Mouse (Mus musculus) embryonic facial prominence, embryonic 11.5 days (tissue): ENCODE measurements around the gene Plk1. TPM values are rescaled to one million over a fixed set of nuclear protein-coding genes. Genes with fewer than 3 reads are reported as not detected.

Experiments
- ATAC-seq: fragments of 200-750 bp; cut with Nextera tagmentation; replicated peaks from 2 replicates; pipeline ENCODE4 v1.8.0; 2017; ENCODE audit warnings: low read depth; ENCODE audit not compliant: insufficient number of reproducible peaks, low FRiP score, low TSS enrichment
- DNase-seq: peaks from one replicate; pipeline ENCODE4 v3.0.0-alpha.2; 2015; ENCODE audit warnings: low spot score
- H3K27ac ChIP-seq: fragments of 300-500 bp; sonication (generic); replicated peaks from 2 replicates; pipeline ENCODE4 v1.5.1; 2014; ENCODE audit warnings: mild to moderate bottlenecking, low read depth, low read length, control low read depth
- H3K27me3 ChIP-seq: fragments of 300-500 bp; sonication (generic); 2 replicates; pipeline ENCODE4 v1.6.1; 2014; ENCODE audit warnings: mild to moderate bottlenecking, low read length, moderate library complexity, mixed read lengths; ENCODE audit not compliant: control insufficient read depth, insufficient read depth
- H3K36me3 ChIP-seq: fragments of 300-500 bp; sonication (generic); replicated peaks from 2 replicates; pipeline ENCODE4 v1.6.1; 2014; ENCODE audit warnings: low read depth, mild to moderate bottlenecking, low read length, moderate library complexity, mixed read lengths; ENCODE audit not compliant: control insufficient read depth, insufficient read depth
- H3K4me1 ChIP-seq: fragments of 300-500 bp; sonication (generic); 2 replicates; pipeline ENCODE4 v1.6.1; 2014; ENCODE audit warnings: low read length, mixed read lengths; ENCODE audit not compliant: control insufficient read depth, insufficient read depth
- H3K4me2 ChIP-seq: fragments of 300-500 bp; sonication (generic); 2 replicates; pipeline ENCODE4 v1.6.1; 2014; ENCODE audit warnings: low read depth, mild to moderate bottlenecking, control low read depth, low read length, moderate library complexity
- H3K4me3 ChIP-seq: fragments of 300-500 bp; sonication (generic); 2 replicates; pipeline ENCODE4 v1.5.1; 2014; ENCODE audit warnings: low read depth, low read length, control low read depth
- H3K9ac ChIP-seq: fragments of 300-500 bp; sonication (generic); replicated peaks from 2 replicates; pipeline ENCODE4 v1.6.1; 2014; ENCODE audit warnings: mild to moderate bottlenecking, control low read depth, low read length
- H3K9me3 ChIP-seq: fragments of 300-500 bp; sonication (generic); replicated peaks from 2 replicates; pipeline ENCODE4 v1.6.1; 2016; ENCODE audit warnings: mild to moderate bottlenecking, low read length, inconsistent platforms, mixed read lengths; ENCODE audit not compliant: control insufficient read depth
- WGBS: fragments of 180-500 bp; shearing (Covaris S2); extraction: QIAGEN DNeasy Blood & Tissue Kit; methylation state at CpG from one replicate; pipeline ENCODE4 v1.1.7; 2014; 5-methylcytosine and 5-hydroxymethylcytosine counted together
- polyA plus RNA-seq: library from polyadenylated mRNA; unstranded; fragments of >200 nt; fragmentation: Nextera tagmentation; extraction: Ambion mirVana; gene quantifications from 2 replicates; pipeline ENCODE4 v1.2.1, GENCODE M21; 2014

Plk1 gene
- polyA plus RNA-seq, 1 experiment from 2014 or later: 119 TPM

- DNase-seq (no peak), ATAC-seq (no peak)
- Histone ChIP-seq H3K9ac (no peak overlapping the region), H3K4me2 (no peak overlapping the region), H3K9me3 (no peaks in the 10 kb centered on the region), H3K27me3 (no peaks in the 10 kb centered on the region), H3K4me1 (no peaks in the 10 kb centered on the region), H3K36me3 (no peaks in the 10 kb centered on the region), H3K27ac (no peak overlapping the region), H3K4me3 (no peak overlapping the region)
Measured at GRCm38 (mm10) chr7:122193919-122194318, 34.7 kb downstream of the Plk1 start.

GRCm38 (mm10) chr7:122196771-122197170 lies 37.5 kb downstream of the Plk1 start:
- DNase-seq: no peak
- WGBS: 84% methylated on average over 9 of the region's 9 CpGs
- H3K4me1 ChIP-seq: no peaks in the 10 kb centered on the region
- no peak overlapping the region for H3K4me3 ChIP-seq
- H3K27me3 ChIP-seq: no peaks in the 10 kb centered on the region
- no peaks in the 10 kb centered on the region for H3K9me3 ChIP-seq
- no peak for ATAC-seq
- no peaks in the 10 kb centered on the region for H3K36me3 ChIP-seq
- H3K27ac ChIP-seq: no peak overlapping the region
- H3K9ac ChIP-seq: no peak overlapping the region
- no peak overlapping the region for H3K4me2 ChIP-seq

- Histone ChIP-seq H3K9ac (no peak overlapping the region), H3K4me1 (no peaks in the 10 kb centered on the region), H3K4me3 (no peak overlapping the region), H3K9me3 (no peaks in the 10 kb centered on the region), H3K36me3 (no peaks in the 10 kb centered on the region), H3K4me2 (no peak overlapping the region), H3K27ac (no peak overlapping the region), H3K27me3 (no peaks in the 10 kb centered on the region)
- DNase-seq (peak; percentile 73), ATAC-seq (no peak)
- 37% methylated on average over 4 of the region's 4 CpGs for WGBS
Measured at GRCm38 (mm10) chr7:122197306-122197705, 38.1 kb downstream of the Plk1 start.

DNA sequence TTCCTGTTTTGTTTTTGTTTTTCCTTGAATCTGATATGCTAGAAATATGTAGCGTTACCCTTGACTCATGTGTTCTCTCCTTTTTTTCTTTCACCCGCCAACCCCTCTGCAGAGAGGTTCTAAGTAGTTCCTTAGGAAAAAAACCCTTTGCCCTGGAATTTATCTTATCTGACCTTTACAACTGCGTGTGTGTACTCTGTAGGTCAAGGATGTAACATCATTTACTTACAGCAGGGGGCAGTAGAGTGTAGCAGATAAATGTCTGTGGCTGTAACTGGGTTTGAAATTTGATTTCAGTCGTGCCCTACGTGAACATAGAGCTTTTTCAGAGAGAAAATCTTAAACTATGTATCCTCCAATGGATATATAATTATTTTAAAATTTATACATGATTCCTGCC lies 40.1 kb downstream of the Plk1 start:
- Histone ChIP-seq H3K27me3 (no peaks in the 10 kb centered on the region), H3K36me3 (no peaks in the 10 kb centered on the region), H3K27ac (no peak overlapping the region), H3K4me2 (no peak overlapping the region), H3K4me1 (no peaks in the 10 kb centered on the region), H3K4me3 (no peak overlapping the region), H3K9me3 (no peaks in the 10 kb centered on the region), H3K9ac (no peak overlapping the region)
- WGBS: 32% methylated on average over 5 of the region's 5 CpGs
- no peak for ATAC-seq
- DNase-seq: peak; percentile 75

DNA sequence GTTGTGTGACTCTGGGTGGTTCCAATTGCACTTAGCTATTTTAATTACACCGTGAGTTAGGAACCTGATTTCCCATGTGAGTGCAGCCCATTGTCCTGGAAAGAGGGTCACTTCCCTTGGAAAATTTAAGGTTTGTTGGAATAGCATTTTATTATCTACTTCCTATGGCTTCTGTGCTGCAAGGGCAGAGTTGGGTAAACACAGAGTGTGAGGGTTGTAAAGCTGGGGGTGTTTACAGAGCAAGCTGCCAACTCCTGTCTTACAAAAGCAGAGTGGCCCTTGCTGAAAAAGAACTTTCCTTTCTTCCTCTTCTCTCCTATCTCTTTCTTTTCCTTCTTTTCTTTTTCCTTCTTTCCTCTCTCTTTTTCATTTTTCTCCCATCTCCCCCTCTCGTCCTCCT lies 44.7 kb downstream of the Plk1 start:
- no peak overlapping the region for H3K4me2 ChIP-seq
- no peak overlapping the region for H3K4me3 ChIP-seq
- no peak overlapping the region for H3K9ac ChIP-seq
- DNase-seq (no peak), ATAC-seq (no peak)
- no peaks in the 10 kb centered on the region for H3K27me3 ChIP-seq
- 61% methylated on average over 2 of the region's 2 CpGs for WGBS
- no peaks in the 10 kb centered on the region for H3K9me3 ChIP-seq
- no peaks in the 10 kb centered on the region for H3K36me3 ChIP-seq
- H3K27ac ChIP-seq: no peak overlapping the region
- no peaks in the 10 kb centered on the region for H3K4me1 ChIP-seq

DNA sequence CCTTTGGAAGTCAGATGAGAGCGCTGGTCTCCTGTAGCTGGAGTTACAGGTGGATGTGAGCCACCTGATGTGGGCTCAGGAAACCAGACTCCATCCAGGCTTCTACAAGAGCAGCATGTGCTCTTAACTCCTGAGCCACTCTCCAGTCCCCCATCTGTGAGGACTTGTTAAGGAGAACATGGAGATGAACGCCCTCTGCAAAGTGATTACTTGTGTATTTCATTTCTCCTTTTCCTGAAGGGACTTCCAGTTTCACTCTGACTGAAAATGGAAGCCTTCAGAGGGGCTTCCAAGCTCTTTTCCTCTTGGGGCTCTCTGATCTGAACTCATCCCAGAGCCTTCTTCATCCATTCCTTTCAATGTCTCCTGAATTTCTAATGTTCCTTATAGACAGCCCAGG lies 46.9 kb downstream of the Plk1 start:
- Histone ChIP-seq H3K27ac (no peak overlapping the region), H3K27me3 (no peaks in the 10 kb centered on the region), H3K4me1 (no peaks in the 10 kb centered on the region), H3K9me3 (no peaks in the 10 kb centered on the region), H3K4me2 (no peak overlapping the region), H3K9ac (no peak overlapping the region), H3K36me3 (no peaks in the 10 kb centered on the region), H3K4me3 (no peak overlapping the region)
- WGBS: 78% methylated on average over 2 of the region's 2 CpGs
- no peak for DNase-seq
- no peak for ATAC-seq

DNA sequence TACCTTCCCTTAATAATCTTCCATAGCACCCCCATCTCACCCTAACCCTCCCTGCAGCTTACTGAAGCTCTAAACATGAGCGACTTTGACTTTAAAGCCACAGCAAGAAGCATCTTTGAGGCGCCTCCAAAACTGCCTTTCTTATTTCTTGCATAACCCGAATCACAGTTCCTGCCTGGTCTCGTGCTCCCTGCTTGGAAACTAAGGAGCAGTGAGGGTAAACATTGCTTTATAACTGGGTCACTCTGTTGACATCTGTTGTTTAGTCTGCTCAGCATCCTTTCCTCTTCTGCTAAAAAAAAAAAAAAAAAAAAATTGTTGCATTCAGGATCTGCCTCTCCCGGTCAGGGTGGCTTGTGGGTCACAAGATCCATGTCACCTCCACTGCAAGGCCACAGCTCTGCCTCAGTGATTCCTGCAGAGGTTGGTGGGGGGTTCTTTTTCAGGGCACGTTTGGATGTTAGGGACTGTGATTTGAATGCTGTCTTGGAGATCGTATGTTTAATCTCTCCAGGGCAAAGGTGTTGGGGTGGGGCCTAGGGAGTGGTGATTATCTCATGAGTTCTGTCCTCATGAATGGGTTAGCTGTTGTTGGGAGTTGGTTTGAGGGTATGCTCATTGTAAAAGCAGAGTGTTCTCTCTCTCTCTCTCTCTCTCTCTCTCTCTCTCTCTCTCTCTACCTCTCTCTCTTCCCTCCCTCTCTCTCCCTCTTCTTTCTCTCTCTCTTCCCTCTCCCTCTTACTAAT lies 49.2 kb downstream of the Plk1 start:
- no peak for DNase-seq
- no peaks in the 10 kb centered on the region for H3K36me3 ChIP-seq
- H3K27ac ChIP-seq: no peak overlapping the region
- no peaks in the 10 kb centered on the region for H3K27me3 ChIP-seq
- no peak overlapping the region for H3K9ac ChIP-seq
- no peak overlapping the region for H3K4me3 ChIP-seq
- H3K4me2 ChIP-seq: no peak overlapping the region
- no peak for ATAC-seq
- no peaks in the 10 kb centered on the region for H3K9me3 ChIP-seq
- H3K4me1 ChIP-seq: no peaks in the 10 kb centered on the region
- WGBS: 63% methylated on average over 7 of the region's 7 CpGs

- DNase-seq: no peak
- Histone ChIP-seq H3K27ac (no peak within 1 kb of the TSS), H3K4me3 (no peak within 1 kb of the TSS), H3K36me3 (no peaks in the 10 kb centered on the region), H3K9ac (no peak within 1 kb of the TSS), H3K9me3 (no peaks in the 10 kb centered on the region), H3K27me3 (no peaks in the 10 kb centered on the region), H3K4me1 (no peaks in the 10 kb centered on the region; the same call in 1 of the 2 replicates), H3K4me2 (peak within 1 kb of the TSS; percentile 13)
- ATAC-seq: no peak
- 29% methylated on average over 20 of the region's 20 CpGs for WGBS
Measured at GRCm38 (mm10) chr7:122219315-122219801, 60.1 kb downstream of the Plk1 start, which contains the start of gene Chp2. Chp2 (plus strand) TSS chr7:122219496.
